Mouse (Mus musculus) olfactory bulb, adult 2 months (tissue): ENCODE data around the gene Slc25a21. TPM values are rescaled to one million over a fixed set of nuclear protein-coding genes. Genes with fewer than 3 reads are reported as not detected.

ENCODE experiments used
- H3K27ac ChIP-seq: fragments of 200-500 bp; 2 replicates; pipeline ENCODE4 v1.5.1; 2012; ENCODE audit warnings: low read depth, low read length; ENCODE audit not compliant: insufficient read depth
- H3K4me1 ChIP-seq: fragments of 200-500 bp; 2 replicates; pipeline ENCODE4 v1.6.1; 2012; ENCODE audit warnings: low read length; ENCODE audit not compliant: control insufficient read depth, insufficient read depth
- H3K4me3 ChIP-seq: fragments of 200-500 bp; 2 replicates; pipeline ENCODE4 v1.5.1; 2012; ENCODE audit warnings: mild to moderate bottlenecking, low read depth, low read length, moderate library complexity; ENCODE audit not compliant: insufficient read depth
- CTCF ChIP-seq: fragments of 200-500 bp; IDR thresholded peaks from 2 replicates; pipeline ENCODE4 v1.5.1; 2012; ENCODE audit warnings: low read depth, mild to moderate bottlenecking, low read length, moderate library complexity; ENCODE audit not compliant: insufficient read depth
- POLR2A ChIP-seq: fragments of 200-500 bp; IDR thresholded peaks from 2 replicates; pipeline ENCODE4 v1.6.1; 2012; ENCODE audit warnings: mild to moderate bottlenecking, low read depth, low read length, moderate library complexity; ENCODE audit not compliant: insufficient read depth
- WGBS: fragments of 180-500 bp; shearing (Covaris S2); methylation state at CpG from one replicate; pipeline ENCODE4 v1.1.7; 2018; 5-methylcytosine and 5-hydroxymethylcytosine counted together
- polyA plus RNA-seq: library from polyadenylated mRNA; stranded (reverse); fragments of >200 nt; gene quantifications from 2 replicates; pipeline ENCODE4 v1.2.4, GENCODE M21; 2012; ENCODE audit warnings: low replicate concordance; ENCODE audit not compliant: missing spikeins, insufficient read depth, insufficient read length

Slc25a21 gene
- polyA plus RNA-seq, 1 experiment, result not detected

- Histone ChIP-seq H3K4me3 (no peak overlapping the region), H3K27ac (no peak overlapping the region), H3K4me1 (peaks cover 17% of the 10 kb centered on the region)
- WGBS, result 10% methylated on average over 8 of the region's 8 CpGs
- no peak for TF ChIP-seq CTCF
- no peak for TF ChIP-seq POLR2A
These were observed 498.9 kb downstream of the Slc25a21 start for GRCm38 (mm10) chr12:56698191-56698980.

- TF ChIP-seq CTCF, result no peak
- no peak for TF ChIP-seq POLR2A
- H3K4me3 ChIP-seq, result no peak overlapping the region
- H3K4me1 ChIP-seq, result peaks cover 17% of the 10 kb centered on the region
- 4% methylated on average over 12 of the region's 12 CpGs for WGBS
- no peak overlapping the region for H3K27ac ChIP-seq
These were observed 499.5 kb downstream of the Slc25a21 start for GRCm38 (mm10) chr12:56697785-56698184.

GRCm38 (mm10) chr12:56697011-56697740 is 500.1 kb downstream of the Slc25a21 start:
- Histone ChIP-seq H3K4me1 (peaks cover 17% of the 10 kb centered on the region), H3K4me3 (no peak overlapping the region), H3K27ac (no peak overlapping the region)
- no peak for TF ChIP-seq POLR2A
- 1% methylated on average over 36 of the region's 36 CpGs for WGBS

- 1% methylated on average over 57 of the region's 57 CpGs for WGBS
- Histone ChIP-seq H3K4me1 (peaks cover 17% of the 10 kb centered on the region), H3K4me3 (no peak overlapping the region), H3K27ac (no peak overlapping the region)
- TF ChIP-seq POLR2A (no peak), CTCF (no peak)
These were observed 500.9 kb downstream of the Slc25a21 start for GRCm38 (mm10) chr12:56696174-56697010.

- TF ChIP-seq POLR2A, result no peak
- no peak for TF ChIP-seq CTCF
- Histone ChIP-seq H3K4me3 (no peak overlapping the region), H3K27ac (no peak overlapping the region), H3K4me1 (peaks cover 17% of the 10 kb centered on the region)
- WGBS, result 2% methylated on average over 41 of the region's 41 CpGs
These were observed 501.7 kb downstream of the Slc25a21 start for GRCm38 (mm10) chr12:56695358-56696173.

- TF ChIP-seq CTCF, result no peak
- TF ChIP-seq POLR2A, result no peak
- H3K4me3 ChIP-seq, result no peak overlapping the region
- H3K27ac ChIP-seq, result no peak overlapping the region
- WGBS, result 2% methylated on average over 11 of the region's 11 CpGs
- H3K4me1 ChIP-seq, result peaks cover 17% of the 10 kb centered on the region
These were observed 502.3 kb downstream of the Slc25a21 start for GRCm38 (mm10) chr12:56694936-56695335.

GRCm38 (mm10) chr12:56694361-56694760 is 502.9 kb downstream of the Slc25a21 start:
- whole genome bisulfite sequencing, result 4% methylated on average over 14 of the region's 14 CpGs
- Histone ChIP-seq H3K4me1 (peaks cover 17% of the 10 kb centered on the region), H3K4me3 (no peak overlapping the region), H3K27ac (no peak overlapping the region)
- TF ChIP-seq POLR2A, result no peak
- TF ChIP-seq CTCF, result no peak

GRCm38 (mm10) chr12:56693411-56694098 is 503.7 kb downstream of the Slc25a21 start:
- peaks cover 17% of the 10 kb centered on the region for H3K4me1 ChIP-seq
- WGBS, result 10% methylated on average over 14 of the region's 14 CpGs
- H3K27ac ChIP-seq, result no peak overlapping the region
- no peak overlapping the region for H3K4me3 ChIP-seq
- TF ChIP-seq POLR2A (no peak), CTCF (no peak)
